Mouse (Mus musculus) ES-E14 (cell line): ENCODE results near the gene Cxcr5. TPM values are rescaled to one million over a fixed set of nuclear protein-coding genes. Genes with fewer than 3 reads are reported as not detected.

Source experiments
- DNase-seq: peaks from one replicate; pipeline ENCODE4 v3.0.0-alpha.2; 2013; ENCODE audit warnings: low read depth, low spot score
- H3K27ac ChIP-seq: 2 replicates; pipeline ENCODE4 v1.5.1; 2012; ENCODE audit warnings: low read depth, mild to moderate bottlenecking, low read length, moderate library complexity, mixed read lengths; ENCODE audit not compliant: poor library complexity, insufficient read depth, severe bottlenecking
- H3K36me3 ChIP-seq: 2 replicates; pipeline ENCODE4 v1.6.1; 2012; ENCODE audit warnings: mild to moderate bottlenecking, low read length, moderate library complexity, mixed read lengths; ENCODE audit not compliant: control insufficient read depth, poor library complexity, insufficient read depth, severe bottlenecking
- H3K4me1 ChIP-seq, 2 experiments: fragments of 150-350 bp in 1 of 2; sonication (generic) in 1 of 2; 2 replicates each; pipeline ENCODE4 v1.6.1; 2012; ENCODE audit warnings: low read length in 2 of 2, mild to moderate bottlenecking in 1 of 2, mixed read lengths in 1 of 2; ENCODE audit not compliant: control insufficient read depth in 2 of 2, insufficient read depth in 2 of 2, poor library complexity in 1 of 2
- H3K4me3 ChIP-seq, 2 experiments: fragments of 150-350 bp in 1 of 2; sonication (generic) in 1 of 2; 2 replicates each; pipeline ENCODE4 v1.5.1; 2012; ENCODE audit warnings: low read length in 2 of 2, low read depth in 1 of 2, mild to moderate bottlenecking in 1 of 2, mixed read lengths in 1 of 2; ENCODE audit not compliant: insufficient read depth in 1 of 2, poor library complexity in 1 of 2, severe bottlenecking in 1 of 2
- H3K9ac ChIP-seq: 2 replicates; pipeline ENCODE4 v1.6.1; 2012; ENCODE audit warnings: low read depth, mild to moderate bottlenecking, low read length, mixed read lengths; ENCODE audit not compliant: poor library complexity, insufficient read depth, severe bottlenecking
- H3K9me3 ChIP-seq: fragments of 150-350 bp; sonication (generic); 2 replicates; pipeline ENCODE4 v1.6.1; 2012; ENCODE audit warnings: low read depth, mild to moderate bottlenecking, low read length; ENCODE audit not compliant: control insufficient read depth, insufficient read depth
- CHD2 ChIP-seq: IDR thresholded peaks from 2 replicates; pipeline ENCODE4 v1.6.1; 2014; ENCODE audit warnings: mild to moderate bottlenecking, low read depth, low read length, inconsistent platforms
- HCFC1 ChIP-seq: IDR thresholded peaks from 2 replicates; pipeline ENCODE4 v1.6.1; 2012; ENCODE audit warnings: low read length, inconsistent platforms, borderline replicate concordance; ENCODE audit not compliant: insufficient read depth
- MAFK ChIP-seq: IDR thresholded peaks from 2 replicates; pipeline ENCODE4 v1.6.1; 2014; ENCODE audit warnings: mild to moderate bottlenecking, low read depth, low read length, inconsistent platforms; ENCODE audit not compliant: insufficient read depth
- ZC3H11A ChIP-seq: IDR thresholded peaks from 2 replicates; pipeline ENCODE4 v1.6.1; 2012; ENCODE audit warnings: low read depth, mild to moderate bottlenecking, inconsistent platforms, low read length, borderline replicate concordance
- ZNF384 ChIP-seq: IDR thresholded peaks from 2 replicates; pipeline ENCODE4 v1.6.1; 2012; ENCODE audit warnings: low read depth, low read length, inconsistent platforms
- in situ Hi-C, 2 experiments: fragments of 600-800 bp; cut with MboI; formaldehyde crosslinking; loops; one replicate each; pipeline ENCODE4 v1.15.1; 2025; ENCODE audit warnings: low sequenced_read_pairs in 2 of 2, inconsistent platforms in 1 of 2; ENCODE audit not compliant: unreplicated experiment in 2 of 2
- total RNA-seq: library from RNA; depleted of rRNA; stranded (reverse); fragments of 300-350 nt; gene quantifications from 2 replicates; pipeline ENCODE4 v1.2.3, GENCODE M21; 2012

Gene Cxcr5
- total RNA-seq, 1 experiment: 0.31 TPM

DNA sequence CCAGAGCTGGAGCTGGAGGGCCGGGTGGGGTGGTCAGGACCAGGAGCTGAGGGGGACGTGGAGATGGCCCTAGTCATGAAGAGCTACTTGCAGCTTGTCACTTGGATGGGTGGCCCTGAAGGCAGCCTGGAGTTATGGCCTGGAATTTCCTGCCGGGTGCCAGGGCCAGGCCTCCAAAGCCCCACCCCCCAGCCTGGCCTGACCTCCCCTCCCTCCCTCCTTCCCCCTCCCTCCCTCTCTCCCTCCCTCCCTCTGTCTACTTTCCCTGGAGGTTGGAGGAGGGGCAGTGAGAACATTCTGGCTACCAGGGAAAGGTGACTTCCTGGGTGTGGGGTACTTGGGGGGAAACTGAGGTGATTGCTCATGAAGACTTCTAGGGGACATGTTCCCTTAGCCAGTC is 75.3 kb downstream of the Cxcr5 start:
- Histone ChIP-seq H3K4me3 (no peak overlapping the region), H3K27ac (no peak overlapping the region), H3K4me1 (peaks cover 5 to 59% of the 10 kb centered on the region in 2 experiments; a peak in 3 of 4 replicates), H3K9me3 (no peaks in the 10 kb centered on the region), H3K36me3 (no peaks in the 10 kb centered on the region), H3K9ac (no peak overlapping the region)
- DNase-seq: no peak
- in situ Hi-C loops: no loop called here
- TF ChIP-seq ZNF384: no peak
- TF ChIP-seq ZC3H11A: no peak
- TF ChIP-seq MAFK: no peak
- no peak for TF ChIP-seq CHD2
- TF ChIP-seq HCFC1: no peak

- no peak for DNase-seq
- Histone ChIP-seq H3K4me3 (no peak overlapping the region), H3K9ac (no peak overlapping the region), H3K9me3 (no peaks in the 10 kb centered on the region), H3K4me1 (peaks cover 5 to 53% of the 10 kb centered on the region in 2 experiments; a peak in 3 of 4 replicates), H3K36me3 (no peaks in the 10 kb centered on the region), H3K27ac (no peak overlapping the region)
- TF ChIP-seq HCFC1 (no peak), CHD2 (no peak)
- in situ Hi-C loops: no loop called here
Measured at GRCm38 (mm10) chr9:44485516-44486161, 76.0 kb downstream of the Cxcr5 start.

GRCm38 (mm10) chr9:44485105-44485515 is 76.6 kb downstream of the Cxcr5 start:
- Histone ChIP-seq H3K4me1 (peaks cover 5 to 51% of the 10 kb centered on the region in 2 experiments; a peak in 3 of 4 replicates), H3K9me3 (no peaks in the 10 kb centered on the region), H3K36me3 (no peaks in the 10 kb centered on the region), H3K4me3 (no peak overlapping the region), H3K9ac (no peak overlapping the region), H3K27ac (no peak overlapping the region)
- in situ Hi-C loops: no loop called here
- TF ChIP-seq MAFK (no peak), ZNF384 (no peak), ZC3H11A (no peak), CHD2 (no peak), HCFC1 (no peak)
- DNase-seq: no peak

GRCm38 (mm10) chr9:44484311-44485104 is 77.2 kb downstream of the Cxcr5 start:
- in situ Hi-C loops: no loop called here
- no peak overlapping the region for H3K9ac ChIP-seq
- TF ChIP-seq ZNF384 (no peak), HCFC1 (no peak), ZC3H11A (no peak), MAFK (no peak), CHD2 (no peak)
- H3K27ac ChIP-seq: no peak overlapping the region
- DNase-seq: no peak
- H3K9me3 ChIP-seq: no peaks in the 10 kb centered on the region
- peaks cover 5 to 49% of the 10 kb centered on the region in 2 experiments; a peak in 3 of 4 replicates for H3K4me1 ChIP-seq
- H3K4me3 ChIP-seq: no peak overlapping the region
- H3K36me3 ChIP-seq: no peaks in the 10 kb centered on the region
